Mouse (Mus musculus): ENCODE results near the gene Fgfr3.

Gene Fgfr3

DNA sequence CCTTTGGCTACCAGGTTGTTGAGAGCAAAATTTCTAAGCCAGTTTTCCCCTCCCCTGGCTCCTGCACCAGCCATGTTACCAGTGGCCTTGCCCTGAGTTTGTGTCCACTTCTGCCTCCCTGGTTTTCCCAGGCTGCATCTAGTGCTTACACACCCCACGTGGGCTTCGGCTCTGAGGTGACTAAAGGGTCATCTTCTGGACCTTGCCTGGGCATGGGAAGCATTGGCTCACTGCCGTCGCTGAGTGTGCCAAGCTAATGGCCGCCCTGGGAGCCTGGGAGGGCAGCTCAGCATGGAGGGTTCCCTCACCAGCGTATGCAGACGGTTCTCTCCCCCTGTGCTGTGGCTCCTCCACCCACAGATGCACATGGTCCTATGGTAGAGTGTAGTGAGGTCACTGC, 7.4 kb downstream of the Fgfr3 start:
- no peak for DNase-seq (ENCODE audit: low spot score in 2 of 2)

GRCm38 (mm10) chr5:33730516-33730915, 9.0 kb downstream of the Fgfr3 start:
- DNase-seq (ENCODE audit: low spot score in 2 of 2) = no peak

DNA sequence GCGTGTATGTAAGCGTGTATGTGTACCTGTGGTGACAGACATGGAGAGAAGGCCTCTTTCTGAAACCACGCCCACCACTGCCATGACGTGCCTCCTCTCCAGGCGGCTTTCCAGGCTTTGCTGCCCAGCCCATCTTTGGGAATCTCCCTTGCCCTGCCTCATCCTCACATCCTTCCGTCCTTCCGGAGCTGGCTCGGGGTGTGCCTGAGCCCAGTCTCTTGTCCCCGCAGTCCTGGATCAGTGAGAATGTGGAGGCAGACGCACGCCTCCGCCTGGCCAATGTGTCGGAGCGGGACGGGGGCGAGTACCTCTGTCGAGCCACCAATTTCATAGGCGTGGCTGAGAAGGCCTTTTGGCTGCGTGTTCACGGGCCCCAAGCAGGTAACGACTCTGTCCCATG, 9.6 kb downstream of the Fgfr3 start:
- no peak for DNase-seq (ENCODE audit: low spot score in 2 of 2)

- no peak for DNase-seq (ENCODE audit: low spot score in 2 of 2)
Observed at GRCm38 (mm10) chr5:33733837-33734236, 12.4 kb downstream of the Fgfr3 start.

DNA sequence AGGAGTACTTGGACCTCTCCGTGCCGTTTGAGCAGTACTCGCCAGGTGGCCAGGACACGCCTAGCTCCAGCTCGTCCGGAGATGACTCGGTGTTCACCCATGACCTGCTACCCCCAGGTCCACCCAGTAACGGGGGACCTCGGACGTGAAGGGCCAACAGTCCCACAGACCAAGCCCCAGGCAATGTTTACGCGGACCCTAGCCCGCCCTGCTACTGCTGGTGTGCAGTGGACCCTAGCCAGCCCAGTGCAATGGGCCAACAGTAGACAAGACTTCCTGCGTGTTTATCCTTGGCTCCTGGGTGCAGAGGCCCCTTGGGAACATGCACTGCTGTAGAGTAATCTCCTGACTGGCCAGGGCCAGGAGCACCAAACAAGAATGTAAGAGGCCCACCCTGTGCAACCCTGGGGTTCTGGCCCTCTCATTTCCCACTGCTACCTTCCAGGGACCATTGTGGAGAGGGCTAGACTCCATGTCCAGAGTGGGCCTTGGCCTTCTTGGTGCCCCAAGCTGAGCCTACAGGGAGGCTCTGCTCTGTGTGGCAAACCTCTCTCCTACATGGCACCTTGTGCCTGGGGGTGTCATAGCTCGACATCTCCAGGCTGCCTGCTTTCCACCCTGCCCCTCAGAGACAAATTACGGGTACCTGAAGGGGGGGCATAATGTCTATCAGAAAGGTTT, 14.1 kb downstream of the Fgfr3 start:
- DNase-seq (ENCODE audit: low spot score in 2 of 2) = no peak

GRCm38 (mm10) chr5:33736230-33736629, 14.8 kb downstream of the Fgfr3 start:
- no peak for DNase-seq (ENCODE audit: low spot score in 2 of 2)

GRCm38 (mm10) chr5:33737903-33738321, 16.4 kb downstream of the Fgfr3 start:
- DNase-seq (ENCODE audit: low spot score in 2 of 2) = peak; percentile 59 to 67

- DNase-seq (ENCODE audit: low spot score in 2 of 2) = no peak
Observed at GRCm38 (mm10) chr5:33738341-33738740, 16.9 kb downstream of the Fgfr3 start.

DNA sequence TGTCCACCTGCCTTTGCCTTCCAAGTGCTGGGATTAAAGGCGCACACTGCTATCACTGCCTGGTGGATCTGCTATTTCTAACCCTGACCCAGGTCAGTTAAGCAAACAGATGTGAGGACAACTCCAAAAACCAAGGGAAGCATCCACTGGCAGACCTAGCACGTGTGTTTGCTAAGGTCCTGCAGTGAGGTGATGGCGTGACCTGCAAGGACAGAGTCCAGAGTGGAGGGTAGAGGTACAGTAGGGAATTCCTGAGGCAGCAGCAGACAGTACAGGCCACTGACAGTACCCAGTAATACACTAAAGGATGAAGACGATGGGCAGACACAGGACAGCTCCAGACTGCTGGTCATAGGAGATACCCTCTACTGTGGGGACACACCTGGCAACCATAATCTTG, 19.1 kb downstream of the Fgfr3 start:
- DNase-seq (ENCODE audit: low spot score in 2 of 2) = no peak

GRCm38 (mm10) chr5:33743481-33743880, 22.0 kb downstream of the Fgfr3 start:
- DNase-seq (ENCODE audit: low spot score in 2 of 2) = no peak

GRCm38 (mm10) chr5:33777195-33777594, 55.7 kb downstream of the Fgfr3 start:
- DNase-seq (ENCODE audit: low spot score in 2 of 2) = no peak

DNA sequence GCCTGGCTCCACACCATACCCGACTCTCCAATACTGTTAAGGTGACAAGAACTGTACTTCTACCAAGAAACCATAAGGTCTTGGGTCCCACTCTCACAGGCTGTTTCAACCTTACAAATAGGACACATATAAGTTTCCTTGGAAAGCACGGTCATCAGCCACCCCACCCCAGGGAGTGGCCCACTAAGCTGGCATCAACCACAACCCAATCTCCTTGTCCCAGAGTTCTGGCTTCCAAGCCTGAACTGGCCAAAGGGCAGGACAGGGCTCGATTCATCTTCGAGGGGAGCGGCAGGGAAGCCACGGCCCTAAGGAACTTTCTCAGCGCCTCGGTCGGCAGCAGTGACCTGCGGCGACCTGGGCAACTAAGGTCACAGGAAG, 60.5 kb downstream of the Fgfr3 start:
- DNase-seq (ENCODE audit: low spot score in 2 of 2) = no peak

DNA sequence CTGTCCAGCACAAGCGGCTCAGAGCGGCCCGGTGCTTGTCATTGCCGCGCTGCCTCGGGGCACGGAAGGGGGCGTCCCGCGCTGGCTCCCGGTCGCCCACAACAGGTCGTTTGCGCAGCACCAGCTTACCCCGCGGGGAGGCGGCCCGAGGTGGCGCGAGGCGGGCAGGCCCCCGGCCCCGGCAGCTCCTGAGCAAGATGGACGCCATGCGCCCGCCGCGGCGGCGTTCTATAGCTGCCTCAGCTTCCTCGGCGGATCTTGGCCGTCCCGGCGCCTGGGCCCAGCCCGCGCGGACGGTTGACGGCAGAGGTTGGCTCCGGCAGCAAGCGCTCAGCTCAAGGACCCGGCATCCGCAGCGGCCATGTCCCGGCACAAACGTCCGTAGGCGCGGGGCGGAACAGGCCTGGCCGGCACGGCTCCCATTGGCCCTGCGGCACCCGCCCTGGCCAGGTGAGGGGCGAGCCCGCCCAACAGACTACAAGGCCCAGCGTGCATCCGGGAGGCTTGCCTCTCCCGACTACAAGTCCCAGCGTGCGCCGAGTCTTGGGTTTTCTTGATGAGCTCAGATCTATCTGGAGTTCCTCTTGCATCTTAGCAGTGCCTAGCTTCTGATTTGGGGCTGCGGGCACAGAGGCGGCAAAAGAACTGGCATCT, 61.0 kb downstream of the Fgfr3 start, which contains the start of gene Letm1:
TSS of gene Letm1 (minus strand) at position 473 of the 654 bp plus-strand sequence.
- DNase-seq (ENCODE audit: low spot score in 2 of 2) = peak; percentile 86 to 94

DNA sequence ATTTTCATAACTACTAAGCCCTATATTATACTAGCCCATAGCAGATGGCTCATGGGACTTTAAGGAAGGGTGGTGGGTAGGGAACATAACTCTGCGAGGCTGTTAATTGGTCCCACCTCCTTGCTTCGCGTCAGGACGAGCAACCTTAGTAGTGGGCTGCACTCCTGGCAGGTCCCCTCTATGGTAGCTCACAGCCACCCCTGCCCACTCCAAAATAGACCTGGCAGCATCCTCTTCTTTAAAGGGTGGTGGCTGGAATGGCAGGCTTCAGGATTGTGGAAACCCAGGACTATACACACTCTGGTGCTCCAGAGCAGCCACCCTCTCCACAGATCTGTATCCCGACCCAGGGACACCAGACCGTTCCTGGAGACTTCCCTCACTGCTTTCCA, 61.5 kb downstream of the Fgfr3 start:
- DNase-seq (ENCODE audit: low spot score in 2 of 2) = no peak

Measured in urinary bladder, adult 18-20 months (tissue).